Mouse (Mus musculus): ENCODE results near the gene Mbnl3. TPM values are rescaled to one million over a fixed set of nuclear protein-coding genes. Genes with fewer than 3 reads are reported as not detected.

The Mbnl3 gene
- 2.2 TPM for polyA plus RNA-seq (2014; fragmentation: Illumina TruSeq; extraction: RNeasy Lipid Tissue Mini Kit (QIAGEN cat#74804); ENCODE audit: low read depth, low replicate concordance)

GRCm38 (mm10) chrX:51206432-51206831, at the start of gene Mbnl3:
Gene Mbnl3 (minus strand): TSS chrX:51206532.

Other genes starting within 250 kb of the Mbnl3 start
- gene Rap2c, start 188.5 kb downstream of the Mbnl3 start, polyA plus RNA-seq (2014; fragmentation: Illumina TruSeq; extraction: RNeasy Lipid Tissue Mini Kit (QIAGEN cat#74804); ENCODE audit: low read depth, low replicate concordance), result 50.7 TPM